Mouse (Mus musculus) stomach, postnatal 0 days (tissue): ENCODE results near the gene Bex6. TPM values are rescaled to one million over a fixed set of nuclear protein-coding genes. Genes with fewer than 3 reads are reported as not detected.

Source experiments
- ATAC-seq: fragments of 200-750 bp; cut with Nextera tagmentation; 2 replicates; pipeline ENCODE4 v1.8.0; 2017; ENCODE audit not compliant: low FRiP score, low TSS enrichment
- DNase-seq: peaks from one replicate; pipeline ENCODE4 v3.0.0-alpha.2; 2016; ENCODE audit warnings: low spot score
- H3K27ac ChIP-seq: fragments of 300-500 bp; sonication (generic); replicated peaks from 2 replicates; pipeline ENCODE4 v1.5.1; 2014; ENCODE audit warnings: mild to moderate bottlenecking, control low read depth
- H3K27me3 ChIP-seq: fragments of 300-500 bp; sonication (generic); 2 replicates; pipeline ENCODE4 v1.6.1; 2014; ENCODE audit warnings: low read length; ENCODE audit not compliant: control insufficient read depth, insufficient read depth
- H3K36me3 ChIP-seq: fragments of 300-500 bp; sonication (generic); 2 replicates; pipeline ENCODE4 v1.6.1; 2014; ENCODE audit warnings: low read length, mixed read lengths; ENCODE audit not compliant: control insufficient read depth, insufficient read depth
- H3K4me1 ChIP-seq: fragments of 300-500 bp; sonication (generic); replicated peaks from 2 replicates; pipeline ENCODE4 v1.6.1; 2014; ENCODE audit warnings: antibody characterized with exemption; ENCODE audit not compliant: control insufficient read depth, insufficient read depth
- H3K4me2 ChIP-seq: fragments of 300-500 bp; sonication (generic); replicated peaks from 2 replicates; pipeline ENCODE4 v1.6.1; 2014; ENCODE audit warnings: low read depth, mild to moderate bottlenecking, control low read depth, moderate library complexity
- H3K4me3 ChIP-seq: fragments of 300-500 bp; sonication (generic); 2 replicates; pipeline ENCODE4 v1.5.1; 2014; ENCODE audit warnings: low read depth, low read length, control low read depth
- H3K9ac ChIP-seq: fragments of 300-500 bp; sonication (generic); 2 replicates; pipeline ENCODE4 v1.6.1; 2014; ENCODE audit warnings: mild to moderate bottlenecking, low read length, control low read depth, mixed read lengths
- H3K9me3 ChIP-seq: fragments of 300-500 bp; sonication (generic); 2 replicates; pipeline ENCODE4 v1.6.1; 2016; ENCODE audit warnings: low read length; ENCODE audit not compliant: control insufficient read depth
- CTCF ChIP-seq: IDR thresholded peaks from 2 replicates; pipeline ENCODE4 v1.5.1; 2016; ENCODE audit warnings: antibody characterized with exemption, low read depth, mild to moderate bottlenecking, moderate library complexity
- EP300 ChIP-seq: optimal IDR thresholded peaks from 2 replicates; pipeline ENCODE3; 2016; ENCODE audit warnings: antibody characterized with exemption
- WGBS: fragments of 180-500 bp; shearing (Covaris S2); extraction: QIAGEN DNeasy Blood & Tissue Kit; methylation state at CpG from one replicate; pipeline ENCODE4 v1.1.7; 2014; 5-methylcytosine and 5-hydroxymethylcytosine counted together
- polyA plus RNA-seq: library from polyadenylated mRNA; unstranded; fragments of >200 nt; fragmentation: Nextera tagmentation; extraction: Ambion mirVana; gene quantifications from 2 replicates; pipeline ENCODE4 v1.2.1, GENCODE M21; 2015

Bex6 gene
- polyA plus RNA-seq, 1 experiment from 2014 or later = not detected

DNA sequence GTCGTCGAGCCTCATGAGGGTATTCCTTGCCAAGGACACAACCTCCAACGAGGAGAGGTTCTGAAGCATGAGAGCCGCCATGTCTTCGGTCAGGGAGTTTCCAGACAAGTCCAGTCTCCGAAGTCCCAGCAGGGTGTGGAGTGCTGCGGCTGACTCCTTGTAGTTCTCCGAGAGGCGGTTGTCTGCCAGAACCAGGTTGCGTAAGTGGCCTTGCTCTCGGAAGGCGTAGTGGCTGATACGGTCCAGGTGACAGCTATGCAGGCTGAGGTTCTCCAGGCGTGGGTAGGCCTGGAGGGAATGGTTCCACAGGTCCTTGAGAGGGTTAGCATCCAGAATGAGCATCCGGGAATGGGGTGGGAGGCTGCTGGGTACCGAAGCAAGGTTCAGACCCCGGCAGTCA, 35.0 kb upstream of the Bex6 start:
- 90% methylated on average over 17 of the region's 17 CpGs for WGBS
- TF ChIP-seq EP300 (no peak), CTCF (no peak)

GRCm38 (mm10) chr16:32147589-32148207, 31.9 kb upstream of the Bex6 start:
- Histone ChIP-seq H3K27me3 (no peaks in the 10 kb centered on the region), H3K27ac (no peak overlapping the region), H3K9ac (no peak overlapping the region), H3K4me3 (no peak overlapping the region), H3K36me3 (no peaks in the 10 kb centered on the region), H3K9me3 (no peaks in the 10 kb centered on the region), H3K4me2 (no peak overlapping the region), H3K4me1 (no peaks in the 10 kb centered on the region)
- DNase-seq (no peak), ATAC-seq (peak; percentile 57; the same call in 1 of the 2 replicates)
- TF ChIP-seq CTCF (peak; percentile 36; the same call in 1 of the 2 replicates), EP300 (no peak)
- 55% methylated on average over 10 of the region's 13 CpGs for WGBS

More for the DNA sequence above, 35.0 kb upstream of the Bex6 start:
- ATAC-seq (no peak), DNase-seq (no peak)
- Histone ChIP-seq H3K4me3 (no peak overlapping the region), H3K9me3 (no peaks in the 10 kb centered on the region), H3K27ac (no peak overlapping the region), H3K9ac (no peak overlapping the region), H3K4me2 (no peak overlapping the region), H3K4me1 (no peaks in the 10 kb centered on the region), H3K36me3 (no peaks in the 10 kb centered on the region), H3K27me3 (no peaks in the 10 kb centered on the region)

GRCm38 (mm10) chr16:32153976-32154375, 25.6 kb upstream of the Bex6 start:
- no peaks in the 10 kb centered on the region for H3K9me3 ChIP-seq
- ATAC-seq = no peak

GRCm38 (mm10) chr16:32154437-32154836, 25.2 kb upstream of the Bex6 start:
- WGBS = 56% methylated on average over 13 of the region's 13 CpGs
- H3K9ac ChIP-seq = no peak overlapping the region

More at GRCm38 (mm10) chr16:32153976-32154375, 25.6 kb upstream of the Bex6 start:
- no peak overlapping the region for H3K27ac ChIP-seq
- no peak for TF ChIP-seq EP300
- no peak for TF ChIP-seq CTCF
- H3K4me3 ChIP-seq = no peak overlapping the region
- H3K9ac ChIP-seq = no peak overlapping the region
- no peak overlapping the region for H3K4me2 ChIP-seq
- H3K27me3 ChIP-seq = no peaks in the 10 kb centered on the region
- WGBS = 88% methylated on average over 1 of the region's 1 CpGs
- H3K4me1 ChIP-seq = no peaks in the 10 kb centered on the region
- DNase-seq = no peak
- H3K36me3 ChIP-seq = no peaks in the 10 kb centered on the region

DNA sequence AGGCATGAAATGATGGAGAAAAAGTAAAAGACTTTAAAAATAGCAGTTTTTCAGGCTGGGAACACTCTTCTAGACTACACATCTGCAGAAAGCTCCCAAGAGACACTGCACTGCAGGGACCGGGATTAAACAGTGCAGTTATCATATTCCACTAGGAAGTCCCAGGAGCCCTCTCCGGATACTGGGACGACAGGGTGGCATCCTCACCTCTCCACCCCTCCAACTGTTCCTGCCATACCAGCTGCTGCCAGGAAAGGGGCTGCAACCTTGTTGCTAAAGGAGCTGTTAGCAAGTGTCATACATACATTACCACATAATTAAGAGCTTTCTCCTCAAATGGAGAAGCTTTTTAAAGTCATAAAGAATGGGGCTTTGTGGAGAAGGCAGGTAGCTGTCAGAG, 22.9 kb upstream of the Bex6 start:
- ATAC-seq = no peak
- 27% methylated on average over 3 of the region's 3 CpGs for WGBS
- Histone ChIP-seq H3K9me3 (no peaks in the 10 kb centered on the region), H3K4me3 (no peak overlapping the region), H3K27me3 (no peaks in the 10 kb centered on the region), H3K9ac (no peak overlapping the region), H3K4me1 (no peaks in the 10 kb centered on the region), H3K27ac (no peak overlapping the region), H3K36me3 (no peaks in the 10 kb centered on the region), H3K4me2 (no peak overlapping the region)
- TF ChIP-seq CTCF = no peak
- no peak for TF ChIP-seq EP300
- DNase-seq = no peak

More at GRCm38 (mm10) chr16:32154437-32154836, 25.2 kb upstream of the Bex6 start:
- ATAC-seq (no peak), DNase-seq (no peak)
- TF ChIP-seq EP300 (no peak), CTCF (no peak)
- Histone ChIP-seq H3K9me3 (no peaks in the 10 kb centered on the region), H3K4me1 (no peaks in the 10 kb centered on the region), H3K36me3 (no peaks in the 10 kb centered on the region), H3K27ac (no peak overlapping the region), H3K4me2 (no peak overlapping the region), H3K4me3 (no peak overlapping the region), H3K27me3 (no peaks in the 10 kb centered on the region)

DNA sequence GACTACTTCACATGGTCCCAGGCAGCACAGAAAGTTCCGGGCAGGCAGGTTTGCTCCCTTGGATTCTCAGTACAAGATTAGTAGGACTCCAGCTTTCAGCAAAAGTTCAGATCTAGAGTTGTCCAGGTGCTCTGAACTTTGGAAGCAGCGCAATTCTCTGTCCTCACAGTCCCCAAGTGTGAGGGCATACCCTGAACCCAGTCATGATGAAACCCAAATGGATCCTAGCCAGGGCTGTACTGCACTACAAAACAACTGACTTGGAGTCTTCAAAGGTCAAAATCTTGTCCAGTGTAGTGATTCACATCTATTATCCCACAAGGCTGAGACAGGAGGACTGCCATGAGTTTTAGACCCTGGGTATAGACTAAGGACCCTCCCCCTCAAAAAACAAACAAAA, 22.3 kb upstream of the Bex6 start:
- no peak overlapping the region for H3K27ac ChIP-seq
- no peak overlapping the region for H3K4me3 ChIP-seq
- H3K9me3 ChIP-seq = no peaks in the 10 kb centered on the region
- no peaks in the 10 kb centered on the region for H3K36me3 ChIP-seq
- DNase-seq (no peak), ATAC-seq (no peak)
- 83% methylated on average over 2 of the region's 2 CpGs for WGBS
- H3K27me3 ChIP-seq = no peaks in the 10 kb centered on the region
- H3K4me1 ChIP-seq = no peaks in the 10 kb centered on the region
- no peak overlapping the region for H3K9ac ChIP-seq
- H3K4me2 ChIP-seq = no peak overlapping the region
- TF ChIP-seq EP300 (no peak), CTCF (no peak)
